Mouse (Mus musculus) G1E (cell line): ENCODE data around the gene Ceacam16.

Source experiments
- CTCF ChIP-seq: IDR thresholded peaks from 2 replicates; pipeline ENCODE4 v1.5.1; 2012; ENCODE audit warnings: low read depth, low read length, inconsistent platforms, mixed read lengths
- GATA1 ChIP-seq: IDR thresholded peaks from 2 replicates; pipeline ENCODE4 v1.6.1; 2012; ENCODE audit warnings: borderline replicate concordance, low read length, inconsistent platforms, mixed read lengths
- GATA2 ChIP-seq: IDR thresholded peaks from 2 replicates; pipeline ENCODE4 v1.6.1; 2012; ENCODE audit warnings: low read depth, low read length, inconsistent platforms, borderline replicate concordance

- no peak for TF ChIP-seq CTCF
- TF ChIP-seq GATA2, result no peak
- no peak for TF ChIP-seq GATA1
Measured at GRCm38 (mm10) chr7:19809369-19809768, 51.7 kb downstream of the Ceacam16 start.
